Mouse (Mus musculus) CH12.LX (cell line): ENCODE measurements around the gene Msrb1. TPM values are rescaled to one million over a fixed set of nuclear protein-coding genes. Genes with fewer than 3 reads are reported as not detected.

Experiments
- DNase-seq: peaks from one replicate; pipeline ENCODE4 v3.0.0-alpha.2; 2013; ENCODE audit errors: extremely low read depth
- H3K27ac ChIP-seq: 2 replicates; pipeline ENCODE4 v1.5.1; 2012; ENCODE audit warnings: low read depth, mild to moderate bottlenecking, control low read depth, moderate library complexity; ENCODE audit not compliant: insufficient read depth
- H3K27me3 ChIP-seq: replicated peaks from 2 replicates; pipeline ENCODE3; 2012; ENCODE audit warnings: inconsistent platforms
- H3K36me3 ChIP-seq, 2 experiments: replicated peaks in 1 of 2; 2 replicates each; pipeline versions ENCODE3 to v1.6.1; 2012; ENCODE audit warnings: inconsistent platforms in 1 of 2, low read length in 1 of 2, mild to moderate bottlenecking in 1 of 2, mixed read lengths in 1 of 2, moderate library complexity in 1 of 2; ENCODE audit not compliant: control insufficient read depth in 1 of 2, insufficient read depth in 1 of 2
- H3K4me1 ChIP-seq, 2 experiments: 2 replicates each; pipeline ENCODE4 v1.6.1; 2012; ENCODE audit warnings: inconsistent platforms in 1 of 2, moderate library complexity in 1 of 2; ENCODE audit not compliant: insufficient read depth in 2 of 2, control insufficient read depth in 1 of 2
- H3K4me2 ChIP-seq: 2 replicates; pipeline ENCODE4 v1.6.1; 2012; ENCODE audit warnings: low read depth, mild to moderate bottlenecking, control low read depth; ENCODE audit not compliant: poor library complexity, insufficient read depth, severe bottlenecking
- H3K4me3 ChIP-seq, 3 experiments: fragments of 150-350 bp in 1 of 3; sonication (generic) in 1 of 3; replicated peaks in 1 of 3; 2 replicates each; pipeline versions ENCODE3 to v1.5.1; 2011 to 2012; ENCODE audit warnings: low read depth in 2 of 3, low read length in 2 of 3, mild to moderate bottlenecking in 2 of 3, moderate library complexity in 2 of 3, control low read depth in 1 of 3, improper control_type of control experiment in 1 of 3, inconsistent platforms in 1 of 3, mixed read lengths in 1 of 3; ENCODE audit not compliant: poor library complexity in 1 of 3
- H3K79me2 ChIP-seq: replicated peaks from 2 replicates; pipeline ENCODE4 v1.6.1; 2012; ENCODE audit warnings: mild to moderate bottlenecking, moderate library complexity; ENCODE audit not compliant: control insufficient read depth, poor library complexity, insufficient read depth, severe bottlenecking; ENCODE audit errors: extremely low read depth
- H3K9ac ChIP-seq: 2 replicates; pipeline ENCODE4 v1.6.1; 2012; ENCODE audit warnings: low read depth, mild to moderate bottlenecking, control low read depth, moderate library complexity; ENCODE audit not compliant: insufficient read depth
- H3K9me3 ChIP-seq: replicated peaks from 2 replicates; pipeline ENCODE3; 2012; ENCODE audit warnings: low read length, inconsistent platforms, mixed read lengths
- CHD2 ChIP-seq: IDR thresholded peaks from 2 replicates; pipeline ENCODE4 v1.6.1; 2011; ENCODE audit warnings: low read length, improper control_type of control experiment
- CTCF ChIP-seq, 2 experiments: IDR thresholded peaks in 1 of 2; conservative IDR thresholded peaks in 1 of 2; 2 replicates each; pipeline ENCODE4 v1.5.1; 2011 to 2012; ENCODE audit warnings: low read depth in 2 of 2, low read length in 2 of 2, improper control_type of control experiment in 1 of 2, inconsistent platforms in 1 of 2, mild to moderate bottlenecking in 1 of 2, moderate library complexity in 1 of 2
- ELF1 ChIP-seq: IDR thresholded peaks from 2 replicates; pipeline ENCODE4 v1.6.1; 2014; ENCODE audit warnings: low read depth, mild to moderate bottlenecking, inconsistent platforms, low read length, improper control_type of control experiment
- EP300 ChIP-seq: IDR thresholded peaks from 2 replicates; pipeline ENCODE4 v1.6.1; 2011; ENCODE audit warnings: low read length, improper control_type of control experiment
- HCFC1 ChIP-seq: IDR thresholded peaks from 2 replicates; pipeline ENCODE4 v1.6.1; 2012; ENCODE audit warnings: low read depth, mild to moderate bottlenecking, inconsistent platforms, low read length, improper control_type of control experiment
- JUN ChIP-seq: IDR thresholded peaks from 2 replicates; pipeline ENCODE4 v1.6.1; 2011; ENCODE audit warnings: low read depth, mild to moderate bottlenecking, low read length, improper control_type of control experiment, moderate library complexity; ENCODE audit not compliant: insufficient read depth
- MAFK ChIP-seq: IDR thresholded peaks from 2 replicates; pipeline ENCODE4 v1.6.1; 2011; ENCODE audit warnings: low read length, improper control_type of control experiment; ENCODE audit not compliant: insufficient replicate concordance
- MAX ChIP-seq: IDR thresholded peaks from 2 replicates; pipeline ENCODE4 v1.6.1; 2011; ENCODE audit warnings: low read length, improper control_type of control experiment
- MEF2A ChIP-seq: IDR thresholded peaks from 2 replicates; pipeline ENCODE4 v1.6.1; 2014; ENCODE audit warnings: low read depth, mild to moderate bottlenecking, inconsistent platforms, low read length, improper control_type of control experiment, borderline replicate concordance
- NRF1 ChIP-seq: IDR thresholded peaks from 2 replicates; pipeline ENCODE4 v1.6.1; 2014; ENCODE audit warnings: low read depth, mild to moderate bottlenecking, inconsistent platforms, low read length, improper control_type of control experiment, moderate library complexity
- PAX5 ChIP-seq: IDR thresholded peaks from 2 replicates; pipeline ENCODE4 v1.6.1; 2012; ENCODE audit warnings: low read length, inconsistent platforms, mixed read lengths
- RAD21 ChIP-seq: IDR thresholded peaks from 2 replicates; pipeline ENCODE4 v1.6.1; 2011; ENCODE audit warnings: low read depth, mild to moderate bottlenecking, low read length, improper control_type of control experiment, moderate library complexity
- SIN3A ChIP-seq: IDR thresholded peaks from 2 replicates; pipeline ENCODE4 v1.6.1; 2012; ENCODE audit warnings: low read length, improper control_type of control experiment, inconsistent platforms
- SMC3 ChIP-seq: IDR thresholded peaks from 2 replicates; pipeline ENCODE4 v1.6.1; 2011; ENCODE audit warnings: low read depth, low read length, improper control_type of control experiment
- TBP ChIP-seq: conservative IDR thresholded peaks from 2 replicates; pipeline ENCODE4 v1.6.1; 2011; ENCODE audit warnings: low read depth, low read length, improper control_type of control experiment
- UBTF ChIP-seq: IDR thresholded peaks from 2 replicates; pipeline ENCODE4 v1.6.1; 2012; ENCODE audit warnings: low read depth, mild to moderate bottlenecking, inconsistent platforms, low read length, improper control_type of control experiment, moderate library complexity
- USF2 ChIP-seq: conservative IDR thresholded peaks from 2 replicates; pipeline ENCODE4 v1.6.1; 2011; ENCODE audit warnings: low read depth, low read length, improper control_type of control experiment
- ZC3H11A ChIP-seq: IDR thresholded peaks from 2 replicates; pipeline ENCODE4 v1.6.1; 2012; ENCODE audit warnings: low read depth, mild to moderate bottlenecking, inconsistent platforms, low read length, improper control_type of control experiment
- ZKSCAN1 ChIP-seq: IDR thresholded peaks from 2 replicates; pipeline ENCODE4 v1.6.1; 2012; ENCODE audit warnings: low read depth, inconsistent platforms, low read length, improper control_type of control experiment, borderline replicate concordance
- dilution Hi-C: fragments of 300-500 bp; cut with MboI; formaldehyde crosslinking; loops from 2 replicates; pipeline ENCODE4 v1.14.3; 2020; ENCODE audit warnings: low sequenced_read_pairs; ENCODE audit not compliant: extremely low pct_unique_long_range_greater_than_20kb, extremely low pct_ligation_motif_present
- in situ Hi-C: fragments of 300-500 bp; cut with MboI; formaldehyde crosslinking; loops from 3 replicates; pipeline ENCODE4 v1.14.3; 2019; ENCODE audit warnings: low sequenced_read_pairs, low pct_ligation_motif_present, low pct_unique_long_range_greater_than_20kb, mixed read lengths
- polyA plus RNA-seq: library from polyadenylated mRNA; unstranded; fragments of >175 nt; gene quantifications from 2 replicates; pipeline ENCODE4 v1.2.1, GENCODE M21; 2012; ENCODE audit warnings: low read depth; ENCODE audit not compliant: insufficient read length
- total RNA-seq, 2 experiments: library from RNA; depleted of rRNA; stranded (reverse); fragments of 300-350 nt in 1 of 2; fragments of >200 nt in 1 of 2; gene quantifications; 2 replicates each; pipeline ENCODE4 v1.2.3; 2012 to 2014

Gene Msrb1
- total and polyA plus RNA-seq, 3 experiments, result 26.9 to 70.0 (median 39.7) TPM

- TF ChIP-seq UBTF, result no peak; the same call in 1 of the 2 replicates
- no peak for TF ChIP-seq ZC3H11A
- peak; percentile 76 for TF ChIP-seq ELF1
- TF ChIP-seq PAX5, result no peak
- TF ChIP-seq MEF2A, result peak; percentile 67
- TF ChIP-seq SIN3A, result peak; percentile 71
- TF ChIP-seq NRF1, result peak; percentile 99
- no peak for TF ChIP-seq USF2
- TF ChIP-seq ZKSCAN1, result no peak
- no peak for TF ChIP-seq CHD2
- TF ChIP-seq MAFK, result no peak
- peak; percentile 90 to 92 for TF ChIP-seq CTCF (conservative IDR thresholded peaks at IDR 0.05 in 1 of 2, IDR thresholded peaks at IDR 0.05 in 1 of 2; ENCODE audit: low read depth in 2 of 2, low read length in 2 of 2)
- no peak for TF ChIP-seq JUN
Observed at GRCm38 (mm10) chr17:24724184-24724583, 12.3 kb upstream of the Msrb1 start, which contains the start of gene Ndufb10 (continued).

- Histone ChIP-seq H3K4me2 (no peak overlapping the region), H3K4me3 (no peak overlapping the region), H3K9me3 (no peaks in the 10 kb centered on the region), H3K9ac (no peak overlapping the region), H3K27me3 (no peaks in the 10 kb centered on the region), H3K36me3 (peaks cover 16% of the 10 kb centered on the region in 2 experiments), H3K27ac (no peak overlapping the region), H3K79me2 (peaks cover 26% of the 10 kb centered on the region), H3K4me1 (peaks cover 5 to 26% of the 10 kb centered on the region in 2 experiments; a peak in 3 of 4 replicates)
- TF ChIP-seq TBP (peak; percentile 89), RAD21 (peak; percentile 11), MAX (no peak), SMC3 (no peak), CTCF (conservative IDR thresholded peaks at IDR 0.05 in 1 of 2, IDR thresholded peaks at IDR 0.05 in 1 of 2; ENCODE audit: low read depth in 2 of 2, low read length in 2 of 2) (peak in 1 of 2 experiments; percentile 57; a peak in 2 of 4 replicates), MAFK (no peak), EP300 (no peak), HCFC1 (no peak)
- in situ Hi-C loops (no loop called here), dilution Hi-C loops (no loop called here)
- DNase-seq, result no peak
Observed at GRCm38 (mm10) chr17:24725637-24726390, 10.6 kb upstream of the Msrb1 start.
